Mouse (Mus musculus) CH12.LX (cell line): ENCODE measurements around the gene Ube2e1. TPM values are rescaled to one million over a fixed set of nuclear protein-coding genes. Genes with fewer than 3 reads are reported as not detected.
A peak's percentile ranks its signal among the peaks of the same experiment; 100 is the strongest.
"Not testable (repeated sequence)": the region's sequence is repeated elsewhere in the genome, so short reads cannot be mapped to it uniquely, and the experiment has no call there.

ENCODE experiments used
- DNase-seq: peaks from one replicate; pipeline ENCODE4 v3.0.0-alpha.2; 2013; ENCODE audit errors: extremely low read depth
- H3K27ac ChIP-seq: 2 replicates; pipeline ENCODE4 v1.5.1; 2012; ENCODE audit warnings: low read depth, mild to moderate bottlenecking, control low read depth, moderate library complexity; ENCODE audit not compliant: insufficient read depth
- H3K27me3 ChIP-seq: replicated peaks from 2 replicates; pipeline ENCODE3; 2012; ENCODE audit warnings: inconsistent platforms
- H3K36me3 ChIP-seq, 2 experiments: replicated peaks in 1 of 2; 2 replicates each; pipeline versions ENCODE3 to v1.6.1; 2012; ENCODE audit warnings: inconsistent platforms in 1 of 2, low read length in 1 of 2, mild to moderate bottlenecking in 1 of 2, mixed read lengths in 1 of 2, moderate library complexity in 1 of 2; ENCODE audit not compliant: control insufficient read depth in 1 of 2, insufficient read depth in 1 of 2
- H3K4me1 ChIP-seq, 2 experiments: 2 replicates each; pipeline ENCODE4 v1.6.1; 2012; ENCODE audit warnings: inconsistent platforms in 1 of 2, moderate library complexity in 1 of 2; ENCODE audit not compliant: insufficient read depth in 2 of 2, control insufficient read depth in 1 of 2
- H3K4me2 ChIP-seq: 2 replicates; pipeline ENCODE4 v1.6.1; 2012; ENCODE audit warnings: low read depth, mild to moderate bottlenecking, control low read depth; ENCODE audit not compliant: poor library complexity, insufficient read depth, severe bottlenecking
- H3K4me3 ChIP-seq, 3 experiments: fragments of 150-350 bp in 1 of 3; sonication (generic) in 1 of 3; replicated peaks in 1 of 3; 2 replicates each; pipeline versions ENCODE3 to v1.5.1; 2011 to 2012; ENCODE audit warnings: low read depth in 2 of 3, low read length in 2 of 3, mild to moderate bottlenecking in 2 of 3, moderate library complexity in 2 of 3, control low read depth in 1 of 3, improper control_type of control experiment in 1 of 3, inconsistent platforms in 1 of 3, mixed read lengths in 1 of 3; ENCODE audit not compliant: poor library complexity in 1 of 3
- H3K79me2 ChIP-seq: replicated peaks from 2 replicates; pipeline ENCODE4 v1.6.1; 2012; ENCODE audit warnings: mild to moderate bottlenecking, moderate library complexity; ENCODE audit not compliant: control insufficient read depth, poor library complexity, insufficient read depth, severe bottlenecking; ENCODE audit errors: extremely low read depth
- H3K9ac ChIP-seq: 2 replicates; pipeline ENCODE4 v1.6.1; 2012; ENCODE audit warnings: low read depth, mild to moderate bottlenecking, control low read depth, moderate library complexity; ENCODE audit not compliant: insufficient read depth
- H3K9me3 ChIP-seq: replicated peaks from 2 replicates; pipeline ENCODE3; 2012; ENCODE audit warnings: low read length, inconsistent platforms, mixed read lengths
- CHD1 ChIP-seq: IDR thresholded peaks from 2 replicates; pipeline ENCODE4 v1.6.1; 2012; ENCODE audit warnings: low read depth, low read length, improper control_type of control experiment, inconsistent platforms
- CTCF ChIP-seq, 2 experiments: IDR thresholded peaks in 1 of 2; conservative IDR thresholded peaks in 1 of 2; 2 replicates each; pipeline ENCODE4 v1.5.1; 2011 to 2012; ENCODE audit warnings: low read depth in 2 of 2, low read length in 2 of 2, improper control_type of control experiment in 1 of 2, inconsistent platforms in 1 of 2, mild to moderate bottlenecking in 1 of 2, moderate library complexity in 1 of 2
- E2F4 ChIP-seq: IDR thresholded peaks from 2 replicates; pipeline ENCODE4 v1.6.1; 2011; ENCODE audit warnings: low read depth, low read length, improper control_type of control experiment; ENCODE audit not compliant: insufficient replicate concordance
- HCFC1 ChIP-seq: IDR thresholded peaks from 2 replicates; pipeline ENCODE4 v1.6.1; 2012; ENCODE audit warnings: low read depth, mild to moderate bottlenecking, inconsistent platforms, low read length, improper control_type of control experiment
- IRF4 ChIP-seq: IDR thresholded peaks from 2 replicates; pipeline ENCODE4 v1.6.1; 2014; ENCODE audit warnings: low read depth, mild to moderate bottlenecking, inconsistent platforms, low read length, improper control_type of control experiment
- KAT2A ChIP-seq: IDR thresholded peaks from 2 replicates; pipeline ENCODE4 v1.6.1; 2012; ENCODE audit warnings: low read length, improper control_type of control experiment, inconsistent platforms; ENCODE audit not compliant: insufficient replicate concordance
- MAFK ChIP-seq: IDR thresholded peaks from 2 replicates; pipeline ENCODE4 v1.6.1; 2011; ENCODE audit warnings: low read length, improper control_type of control experiment; ENCODE audit not compliant: insufficient replicate concordance
- MAZ ChIP-seq: IDR thresholded peaks from 2 replicates; pipeline ENCODE4 v1.6.1; 2012; ENCODE audit warnings: low read depth, mild to moderate bottlenecking, inconsistent platforms, low read length, improper control_type of control experiment, moderate library complexity
- MXI1 ChIP-seq: IDR thresholded peaks from 2 replicates; pipeline ENCODE4 v1.6.1; 2011; ENCODE audit warnings: mild to moderate bottlenecking, low read depth, low read length, improper control_type of control experiment
- MYC ChIP-seq: IDR thresholded peaks from 2 replicates; pipeline ENCODE4 v1.6.1; 2011; ENCODE audit warnings: low read depth, mild to moderate bottlenecking, improper control_type of control experiment, low read length
- NRF1 ChIP-seq: IDR thresholded peaks from 2 replicates; pipeline ENCODE4 v1.6.1; 2014; ENCODE audit warnings: low read depth, mild to moderate bottlenecking, inconsistent platforms, low read length, improper control_type of control experiment, moderate library complexity
- PAX5 ChIP-seq: IDR thresholded peaks from 2 replicates; pipeline ENCODE4 v1.6.1; 2012; ENCODE audit warnings: low read length, inconsistent platforms, mixed read lengths
- POLR2AphosphoS2 ChIP-seq: IDR thresholded peaks from 2 replicates; pipeline ENCODE4 v1.6.1; 2011; ENCODE audit warnings: low read depth, low read length, improper control_type of control experiment
- SIN3A ChIP-seq: IDR thresholded peaks from 2 replicates; pipeline ENCODE4 v1.6.1; 2012; ENCODE audit warnings: low read length, improper control_type of control experiment, inconsistent platforms
- USF1 ChIP-seq: IDR thresholded peaks from 2 replicates; pipeline ENCODE4 v1.6.1; 2014; ENCODE audit warnings: low read depth, mild to moderate bottlenecking, inconsistent platforms, low read length, improper control_type of control experiment
- USF2 ChIP-seq: conservative IDR thresholded peaks from 2 replicates; pipeline ENCODE4 v1.6.1; 2011; ENCODE audit warnings: low read depth, low read length, improper control_type of control experiment
- ZC3H11A ChIP-seq: IDR thresholded peaks from 2 replicates; pipeline ENCODE4 v1.6.1; 2012; ENCODE audit warnings: low read depth, mild to moderate bottlenecking, inconsistent platforms, low read length, improper control_type of control experiment
- ZMIZ1 ChIP-seq: IDR thresholded peaks from 2 replicates; pipeline ENCODE4 v1.6.1; 2012; ENCODE audit warnings: low read depth, mild to moderate bottlenecking, inconsistent platforms, low read length, improper control_type of control experiment
- ZNF384 ChIP-seq: IDR thresholded peaks from 2 replicates; pipeline ENCODE4 v1.6.1; 2012; ENCODE audit warnings: low read depth, low read length, improper control_type of control experiment, inconsistent platforms
- dilution Hi-C: fragments of 300-500 bp; cut with MboI; formaldehyde crosslinking; loops from 2 replicates; pipeline ENCODE4 v1.14.3; 2020; ENCODE audit warnings: low sequenced_read_pairs; ENCODE audit not compliant: extremely low pct_unique_long_range_greater_than_20kb, extremely low pct_ligation_motif_present
- in situ Hi-C: fragments of 300-500 bp; cut with MboI; formaldehyde crosslinking; loops from 3 replicates; pipeline ENCODE4 v1.14.3; 2019; ENCODE audit warnings: low sequenced_read_pairs, low pct_ligation_motif_present, low pct_unique_long_range_greater_than_20kb, mixed read lengths
- polyA plus RNA-seq: library from polyadenylated mRNA; unstranded; fragments of >175 nt; gene quantifications from 2 replicates; pipeline ENCODE4 v1.2.1, GENCODE M21; 2012; ENCODE audit warnings: low read depth; ENCODE audit not compliant: insufficient read length
- total RNA-seq, 2 experiments: library from RNA; depleted of rRNA; stranded (reverse); fragments of 300-350 nt in 1 of 2; fragments of >200 nt in 1 of 2; gene quantifications; 2 replicates each; pipeline ENCODE4 v1.2.3; 2012 to 2014

The Ube2e1 gene
- total and polyA plus RNA-seq, 3 experiments: 28.1 to 202 (median 183) TPM

DNA sequence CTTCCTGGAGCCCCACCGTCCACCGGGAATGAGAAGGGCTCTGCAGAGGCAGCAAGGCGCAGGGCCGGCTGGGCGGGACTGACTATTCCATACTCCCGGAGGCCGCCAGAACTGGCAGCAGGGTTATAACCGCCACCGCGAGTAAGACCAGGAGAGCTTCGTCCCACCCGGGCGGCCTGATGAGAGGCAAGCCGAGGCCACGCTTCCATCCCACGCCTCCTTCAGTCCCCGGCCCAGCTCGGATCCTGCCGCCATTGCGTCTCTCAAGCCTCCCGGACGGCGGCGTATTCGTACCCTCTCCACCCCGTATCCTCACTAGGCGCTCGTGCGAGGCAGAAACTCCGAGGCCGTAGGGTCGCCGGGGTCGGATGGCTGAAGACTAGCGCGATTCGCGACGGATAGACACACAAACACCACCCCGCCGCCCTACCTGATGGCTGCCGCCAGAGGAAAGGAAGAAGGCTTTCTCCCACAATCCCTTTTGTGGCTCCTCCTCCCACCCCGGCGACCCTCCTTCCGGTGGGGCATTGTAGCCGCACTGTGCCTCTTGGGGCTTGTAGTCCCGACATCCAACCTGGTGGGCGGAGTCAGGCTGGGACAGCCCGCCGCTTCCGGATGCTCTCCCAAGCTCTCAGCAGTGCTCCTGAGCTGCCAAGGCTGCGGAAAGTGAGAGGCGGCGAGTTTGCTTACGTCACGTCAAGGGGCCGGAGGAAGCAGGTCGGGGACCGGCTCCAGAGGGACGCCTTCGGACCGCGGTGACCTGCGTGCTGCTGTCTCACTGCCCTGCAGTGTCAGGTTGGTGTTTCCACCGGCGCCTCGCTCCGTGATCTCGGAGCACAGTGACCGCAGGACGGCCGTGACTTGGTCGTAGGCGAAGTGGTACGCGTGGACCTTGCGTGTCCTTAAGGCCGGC is 60.9 kb downstream of the Ube2e1 start, which contains the start of the genes Nkiras1 and Rpl15 (continued):
- TF ChIP-seq USF2: no peak

DNA sequence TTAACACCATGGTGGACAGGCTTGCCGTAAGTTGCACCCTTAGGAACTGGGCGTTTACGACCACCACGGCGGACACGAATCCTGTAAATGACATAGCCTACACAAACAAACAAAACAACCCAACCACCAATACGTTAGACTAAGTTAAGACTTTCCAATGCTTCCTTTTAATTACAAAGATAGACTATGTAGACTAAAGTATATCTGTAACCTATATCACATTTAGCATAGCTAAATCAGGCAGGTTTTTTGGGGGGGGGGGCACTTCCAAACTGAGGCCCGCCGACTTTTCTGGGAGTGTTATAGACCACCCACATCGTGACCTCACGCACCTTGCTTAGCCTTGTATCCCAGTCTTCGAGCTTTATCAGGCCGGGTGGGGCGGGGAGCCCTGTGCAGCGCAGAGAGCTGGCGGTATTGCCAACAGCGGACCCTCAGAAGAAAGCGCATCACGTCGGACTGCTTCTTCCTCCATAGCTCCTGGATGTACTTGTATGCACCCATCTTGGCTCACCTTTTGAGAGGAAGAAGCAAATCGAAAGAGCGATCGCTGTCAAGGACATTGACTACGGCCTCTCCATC is 61.6 kb downstream of the Ube2e1 start:
- Histone ChIP-seq H3K79me2 (peaks cover 22% of the 10 kb centered on the region), H3K9ac (peak overlapping the region; percentile 88), H3K4me2 (peak overlapping the region; percentile 11; the same call in 1 of the 2 replicates), H3K4me3 (peak overlapping the region; percentile 93 to 100 (median 98)), H3K4me1 (peaks cover 0 to 19% of the 10 kb centered on the region in 2 experiments; a peak in 2 of 4 replicates), H3K36me3 (peaks cover 17 to 37% of the 10 kb centered on the region in 2 experiments), H3K27ac (peak overlapping the region; percentile 47)
- dilution Hi-C loops, DNase-seq, H3K27me3 ChIP-seq, H3K9me3 ChIP-seq: not testable (repeated sequence)
- in situ Hi-C loops: loop anchor here (5.0 kb wide), 1 partner anchor 33 kb away; the partner anchor contains the start of gene Nr1d2
- TF ChIP-seq CHD1: peak; percentile 72

- no peak for DNase-seq
- TF ChIP-seq HCFC1 (no peak), IRF4 (no peak), MXI1 (no peak), MAZ (no peak), MAFK (no peak), CHD1 (no peak), ZMIZ1 (no peak), KAT2A (no peak), ZC3H11A (no peak), POLR2AphosphoS2 (no peak), USF1 (no peak), ZNF384 (no peak), E2F4 (no peak), NRF1 (no peak), SIN3A (no peak), MYC (no peak), PAX5 (no peak), CTCF (conservative IDR thresholded peaks at IDR 0.05 in 1 of 2, IDR thresholded peaks at IDR 0.05 in 1 of 2; ENCODE audit: low read depth in 2 of 2, low read length in 2 of 2) (no peak)
- Histone ChIP-seq H3K9me3 (no peaks in the 10 kb centered on the region), H3K4me2 (no peak overlapping the region), H3K79me2 (peaks cover 4% of the 10 kb centered on the region; the same call in 1 of the 2 replicates), H3K4me1 (peaks cover 0 to 10% of the 10 kb centered on the region in 2 experiments; a peak in 2 of 4 replicates), H3K27me3 (no peaks in the 10 kb centered on the region), H3K9ac (no peak overlapping the region), H3K27ac (no peak overlapping the region), H3K36me3 (peaks cover 14 to 30% of the 10 kb centered on the region in 2 experiments), H3K4me3 (no peak overlapping the region)
- in situ Hi-C loops (no loop called here), dilution Hi-C loops (no loop called here)
Observed at GRCm38 (mm10) chr14:18263427-18263826, 68.2 kb downstream of the Ube2e1 start.
